Mouse (Mus musculus) G1E (cell line): Measurements from ENCODE around the gene Efna2. TPM values are rescaled to one million over a fixed set of nuclear protein-coding genes. Genes with fewer than 3 reads are reported as not detected.

Source experiments
- ATAC-seq: 2 replicates; pipeline ENCODE4 v1.8.0; 2016; ENCODE audit warnings: mild to moderate bottlenecking; ENCODE audit not compliant: insufficient number of reproducible peaks, poor library complexity, low FRiP score, severe bottlenecking; ENCODE audit errors: extremely low read depth
- DNase-seq: peaks from one replicate; pipeline ENCODE4 v3.0.0; 2012; ENCODE audit warnings: low spot score
- H3K27me3 ChIP-seq: 2 replicates; pipeline ENCODE4 v1.6.1; 2012; ENCODE audit warnings: mild to moderate bottlenecking, low read length, inconsistent platforms; ENCODE audit not compliant: insufficient read depth
- H3K36me3 ChIP-seq: replicated peaks from 2 replicates; pipeline ENCODE3; 2012; ENCODE audit warnings: mild to moderate bottlenecking, inconsistent platforms
- H3K4me1 ChIP-seq: 2 replicates; pipeline ENCODE4 v1.6.1; 2012; ENCODE audit warnings: low read depth, low read length, inconsistent platforms, mixed read lengths; ENCODE audit not compliant: insufficient read depth
- H3K4me3 ChIP-seq: 2 replicates; pipeline ENCODE4 v1.5.1; 2012; ENCODE audit warnings: low read depth, mild to moderate bottlenecking, inconsistent platforms, low read length, moderate library complexity, mixed read lengths
- H3K9me3 ChIP-seq: replicated peaks from 2 replicates; pipeline ENCODE4 v1.6.1; 2012; ENCODE audit warnings: inconsistent platforms
- CTCF ChIP-seq: IDR thresholded peaks from 2 replicates; pipeline ENCODE4 v1.5.1; 2012; ENCODE audit warnings: low read depth, low read length, inconsistent platforms, mixed read lengths
- GATA1 ChIP-seq: IDR thresholded peaks from 2 replicates; pipeline ENCODE4 v1.6.1; 2012; ENCODE audit warnings: borderline replicate concordance, low read length, inconsistent platforms, mixed read lengths
- GATA2 ChIP-seq: IDR thresholded peaks from 2 replicates; pipeline ENCODE4 v1.6.1; 2012; ENCODE audit warnings: low read depth, low read length, inconsistent platforms, borderline replicate concordance
- POLR2AphosphoS5 ChIP-seq: IDR thresholded peaks from 2 replicates; pipeline ENCODE4 v1.6.1; 2012; ENCODE audit warnings: low read depth, low read length, inconsistent platforms; ENCODE audit not compliant: insufficient replicate concordance
- TAL1 ChIP-seq: conservative IDR thresholded peaks from 2 replicates; pipeline ENCODE4 v1.6.1; 2012; ENCODE audit warnings: low read depth, low read length, inconsistent platforms, mixed read lengths
- polyA plus RNA-seq: library from polyadenylated mRNA; stranded (reverse); fragments of >175 nt; gene quantifications from 2 replicates; pipeline ENCODE4 v1.2.3, GENCODE M21; 2012
- total RNA-seq, 2 experiments: library from RNA; stranded (forward) in 1 of 2; stranded (reverse) in 1 of 2; fragments of 200-1000 nt in 1 of 2; fragments of >200 nt in 1 of 2; fragmentation: Nextera tagmentation in 1 of 2; gene quantifications; 2 replicates each; pipeline ENCODE4 v1.2.3; 2014 to 2017

Efna2 gene
- total and polyA plus RNA-seq, 3 experiments = 0.20 TPM; not detected in 2

DNA sequence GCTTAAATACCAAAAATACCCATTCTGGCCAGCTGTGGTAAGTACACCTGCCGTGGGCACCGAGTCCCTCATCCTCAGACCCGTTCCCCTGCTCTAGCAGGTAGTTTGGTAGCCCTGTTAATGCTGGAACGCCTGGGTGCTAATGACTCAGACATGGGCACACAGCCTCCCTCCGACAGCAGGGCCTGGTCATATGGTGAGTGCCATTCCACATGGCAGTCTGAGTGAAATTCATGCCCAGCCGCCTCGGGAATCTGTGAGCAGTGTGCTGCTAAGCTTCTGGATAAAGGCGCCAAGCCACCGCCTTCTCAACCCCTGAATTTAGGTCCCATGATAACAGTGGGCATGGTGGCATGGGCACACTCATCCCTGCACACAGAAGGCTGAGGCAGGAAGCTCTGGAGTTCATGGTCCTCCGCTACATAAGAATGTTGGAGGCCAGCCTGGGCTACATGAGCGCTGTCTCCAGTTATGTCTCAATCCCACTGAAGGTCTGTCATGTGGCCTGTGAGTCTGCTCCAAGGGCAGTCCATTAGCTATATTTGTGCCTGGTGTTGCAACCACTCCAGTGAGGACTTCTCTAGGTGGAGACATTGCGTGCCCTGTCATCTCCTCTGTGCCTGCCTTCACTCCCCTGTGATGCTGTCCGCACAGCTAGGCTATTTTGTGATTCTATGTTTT lies 57.0 kb downstream of the Efna2 start:
- Histone ChIP-seq H3K36me3 (peaks cover 99% of the 10 kb centered on the region), H3K9me3 (no peaks in the 10 kb centered on the region), H3K4me1 (peaks cover 59% of the 10 kb centered on the region), H3K27me3 (no peaks in the 10 kb centered on the region), H3K4me3 (no peak overlapping the region)
- no peak for DNase-seq
- TF ChIP-seq GATA2 (no peak), POLR2AphosphoS5 (no peak), TAL1 (no peak), CTCF (no peak), GATA1 (no peak)
- ATAC-seq = no peak

DNA sequence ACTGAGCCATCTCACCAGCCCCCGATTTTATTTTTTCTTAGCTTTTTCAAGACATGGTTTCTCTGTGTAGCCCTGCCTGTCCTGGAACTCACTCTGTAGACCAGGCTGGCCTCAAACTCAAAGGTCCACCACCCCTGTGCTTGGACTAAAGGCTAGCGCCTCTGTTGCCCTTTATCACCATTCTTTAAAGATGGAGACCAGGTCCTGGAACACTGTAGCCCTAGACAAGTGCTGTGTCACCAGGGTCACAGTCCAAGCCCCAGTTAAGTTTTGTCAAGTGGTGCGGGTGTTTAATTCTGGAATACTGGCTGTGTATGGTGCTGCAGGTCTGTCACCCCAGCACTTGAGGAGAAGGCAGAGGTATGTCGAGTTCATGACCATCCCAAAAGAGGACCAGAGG lies 57.7 kb downstream of the Efna2 start:
- Histone ChIP-seq H3K4me3 (no peak overlapping the region), H3K27me3 (no peaks in the 10 kb centered on the region), H3K36me3 (peaks cover 99% of the 10 kb centered on the region), H3K4me1 (peaks cover 52% of the 10 kb centered on the region), H3K9me3 (no peaks in the 10 kb centered on the region)
- no peak for TF ChIP-seq CTCF
- TF ChIP-seq POLR2AphosphoS5 = no peak
- TF ChIP-seq GATA2 = no peak
- TF ChIP-seq TAL1 = no peak
- TF ChIP-seq GATA1 = no peak
- ATAC-seq (no peak), DNase-seq (no peak)

DNA sequence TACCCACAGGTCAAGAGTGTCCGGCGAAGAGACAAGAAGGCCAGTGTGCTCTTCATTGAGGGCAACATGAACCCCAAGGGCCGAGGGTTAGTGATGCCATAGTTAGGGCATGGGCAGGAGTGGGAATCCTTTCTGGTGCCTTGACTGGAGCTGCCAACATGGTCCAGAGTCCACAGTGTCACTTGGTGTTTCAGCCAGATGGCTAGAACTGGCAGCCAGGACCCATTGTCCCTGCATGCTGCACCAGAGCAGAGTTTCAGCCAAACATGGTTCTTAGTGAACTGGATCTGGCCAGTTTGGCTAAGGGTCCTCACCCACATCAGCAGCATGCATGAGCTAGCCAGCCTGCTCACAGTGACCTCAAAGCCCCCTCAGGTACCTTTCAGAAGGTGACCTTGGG lies 59.0 kb downstream of the Efna2 start:
- no peaks in the 10 kb centered on the region for H3K27me3 ChIP-seq

More for the DNA sequence above, 59.0 kb downstream of the Efna2 start:
- ATAC-seq = no peak
- Histone ChIP-seq H3K4me3 (no peak overlapping the region), H3K36me3 (peaks cover 99% of the 10 kb centered on the region), H3K4me1 (peaks cover 39% of the 10 kb centered on the region), H3K9me3 (no peaks in the 10 kb centered on the region)
- TF ChIP-seq TAL1 = no peak
- TF ChIP-seq CTCF = no peak
- TF ChIP-seq GATA1 = no peak
- TF ChIP-seq POLR2AphosphoS5 = no peak
- TF ChIP-seq GATA2 = no peak
- DNase-seq = no peak

Other genes starting within 250 kb of the Efna2 start
Only the 20 nearest of the 29 such genes appear.
- 56.7 and 59.4 TPM in 2 replicates for gene Arhgap45, start 162.8 kb upstream of the Efna2 start, total RNA-seq (2014; fragmentation: Nextera tagmentation)
- 104 and 113 TPM in 2 replicates for gene Arhgap45, start 162.8 kb upstream of the Efna2 start, total RNA-seq (2017)
- 179 and 186 TPM in 2 replicates for gene Arhgap45, start 162.8 kb upstream of the Efna2 start, polyA plus RNA-seq
- gene Polr2e, start 139.7 kb upstream of the Efna2 start, total RNA-seq (2014; fragmentation: Nextera tagmentation) = 74.3 and 90.2 TPM in 2 replicates
- 54.6 TPM in 2 replicates for gene Polr2e, start 139.7 kb upstream of the Efna2 start, total RNA-seq (2017)
- gene Polr2e, start 139.7 kb upstream of the Efna2 start, polyA plus RNA-seq = 148 and 206 TPM in 2 replicates
- gene Gpx4, start 132.3 kb upstream of the Efna2 start, total RNA-seq (2014; fragmentation: Nextera tagmentation) = 274 and 290 TPM in 2 replicates
- 767 and 808 TPM in 2 replicates for gene Gpx4, start 132.3 kb upstream of the Efna2 start, total RNA-seq (2017)
- gene Gpx4, start 132.3 kb upstream of the Efna2 start, polyA plus RNA-seq = 1,138 and 1,173 TPM in 2 replicates
- gene Sbno2, start 73.9 kb upstream of the Efna2 start, total RNA-seq (2014; fragmentation: Nextera tagmentation) = 24.7 and 34.2 TPM in 2 replicates
- gene Sbno2, start 73.9 kb upstream of the Efna2 start, total RNA-seq (2017) = 18.0 and 18.1 TPM in 2 replicates
- gene Sbno2, start 73.9 kb upstream of the Efna2 start, polyA plus RNA-seq = 34.8 and 37.4 TPM in 2 replicates
- 138 and 172 TPM in 2 replicates for gene Stk11, start 63.7 kb upstream of the Efna2 start, total RNA-seq (2014; fragmentation: Nextera tagmentation)
- 150 and 154 TPM in 2 replicates for gene Stk11, start 63.7 kb upstream of the Efna2 start, total RNA-seq (2017)
- gene Stk11, start 63.7 kb upstream of the Efna2 start, polyA plus RNA-seq = 161 and 170 TPM in 2 replicates
- 248 and 258 TPM in 2 replicates for gene Atp5d, start 40.9 kb upstream of the Efna2 start, total RNA-seq (2014; fragmentation: Nextera tagmentation)
- 81.9 and 82.7 TPM in 2 replicates for gene Atp5d, start 40.9 kb upstream of the Efna2 start, total RNA-seq (2017)
- gene Atp5d, start 40.9 kb upstream of the Efna2 start, polyA plus RNA-seq = 1,539 and 1,678 TPM in 2 replicates
- 67.2 and 74.4 TPM in 2 replicates for gene Cbarp, start 38.6 kb upstream of the Efna2 start, total RNA-seq (2014; fragmentation: Nextera tagmentation)
- 3.7 and 5.5 TPM in 2 replicates for gene Cbarp, start 38.6 kb upstream of the Efna2 start, total RNA-seq (2017)
- 66.6 and 73.9 TPM in 2 replicates for gene Cbarp, start 38.6 kb upstream of the Efna2 start, polyA plus RNA-seq
- gene Midn, start 31.2 kb upstream of the Efna2 start, total RNA-seq (2014; fragmentation: Nextera tagmentation) = 89.8 and 92.3 TPM in 2 replicates
- gene Midn, start 31.2 kb upstream of the Efna2 start, total RNA-seq (2017) = 19.2 and 24.3 TPM in 2 replicates
- gene Midn, start 31.2 kb upstream of the Efna2 start, polyA plus RNA-seq = 295 and 302 TPM in 2 replicates
- gene Cirbp, start 13.5 kb upstream of the Efna2 start, total RNA-seq (2014; fragmentation: Nextera tagmentation) = 18.1 and 21.2 TPM in 2 replicates
- 32.6 and 34.8 TPM in 2 replicates for gene Cirbp, start 13.5 kb upstream of the Efna2 start, total RNA-seq (2017)
- gene Cirbp, start 13.5 kb upstream of the Efna2 start, polyA plus RNA-seq = 41.4 and 45.2 TPM in 2 replicates
- gene 1600002K03Rik, start 6.5 kb upstream of the Efna2 start, total RNA-seq (2014; fragmentation: Nextera tagmentation) = 1.6 TPM in 1 of 2 replicates, not detected in the other
- gene 1600002K03Rik, start 6.5 kb upstream of the Efna2 start, total RNA-seq (2017) = 7.8 and 8.9 TPM in 2 replicates
- gene 1600002K03Rik, start 6.5 kb upstream of the Efna2 start, polyA plus RNA-seq = 4.8 and 5.0 TPM in 2 replicates
- gene Mum1, start 47.0 kb downstream of the Efna2 start, total RNA-seq (2014; fragmentation: Nextera tagmentation) = 10.8 and 16.9 TPM in 2 replicates
- gene Mum1, start 47.0 kb downstream of the Efna2 start, total RNA-seq (2017) = 56.1 and 59.1 TPM in 2 replicates
- 32.3 and 36.2 TPM in 2 replicates for gene Mum1, start 47.0 kb downstream of the Efna2 start, polyA plus RNA-seq
- gene Ndufs7, start 69.6 kb downstream of the Efna2 start, total RNA-seq (2014; fragmentation: Nextera tagmentation) = 246 and 251 TPM in 2 replicates
- 152 and 156 TPM in 2 replicates for gene Ndufs7, start 69.6 kb downstream of the Efna2 start, total RNA-seq (2017)
- 222 and 257 TPM in 2 replicates for gene Ndufs7, start 69.6 kb downstream of the Efna2 start, polyA plus RNA-seq
- not detected in 2 replicates for gene Gamt, start 81.5 kb downstream of the Efna2 start, total RNA-seq (2014; fragmentation: Nextera tagmentation)
- 0.17 TPM in 1 of 2 replicates, not detected in the other for gene Gamt, start 81.5 kb downstream of the Efna2 start, total RNA-seq (2017)
- gene Gamt, start 81.5 kb downstream of the Efna2 start, polyA plus RNA-seq = 0.18 TPM in 1 of 2 replicates, not detected in the other
- gene Dazap1, start 82.0 kb downstream of the Efna2 start, total RNA-seq (2014; fragmentation: Nextera tagmentation) = 191 and 194 TPM in 2 replicates
- 136 and 151 TPM in 2 replicates for gene Dazap1, start 82.0 kb downstream of the Efna2 start, total RNA-seq (2017)
- 533 and 565 TPM in 2 replicates for gene Dazap1, start 82.0 kb downstream of the Efna2 start, polyA plus RNA-seq
- 2,952 and 3,110 TPM in 2 replicates for gene Rps15, start 113.0 kb downstream of the Efna2 start, total RNA-seq (2014; fragmentation: Nextera tagmentation)
- gene Rps15, start 113.0 kb downstream of the Efna2 start, total RNA-seq (2017) = 3,218 and 3,548 TPM in 2 replicates
- 11,196 and 11,583 TPM in 2 replicates for gene Rps15, start 113.0 kb downstream of the Efna2 start, polyA plus RNA-seq
- gene Apc2, start 116.5 kb downstream of the Efna2 start, total RNA-seq (2014; fragmentation: Nextera tagmentation) = 0.10 and 0.23 TPM in 2 replicates
- 0.06 and 0.11 TPM in 2 replicates for gene Apc2, start 116.5 kb downstream of the Efna2 start, total RNA-seq (2017)
- gene Apc2, start 116.5 kb downstream of the Efna2 start, polyA plus RNA-seq = 0.02 and 0.04 TPM in 2 replicates
- gene 2310011J03Rik, start 141.1 kb downstream of the Efna2 start, total RNA-seq (2014; fragmentation: Nextera tagmentation) = 17.2 and 17.6 TPM in 2 replicates
- 27.0 and 31.2 TPM in 2 replicates for gene 2310011J03Rik, start 141.1 kb downstream of the Efna2 start, total RNA-seq (2017)
- 92.5 and 108 TPM in 2 replicates for gene 2310011J03Rik, start 141.1 kb downstream of the Efna2 start, polyA plus RNA-seq
- gene Pcsk4, start 150.0 kb downstream of the Efna2 start, total RNA-seq (2014; fragmentation: Nextera tagmentation) = 4.8 and 6.7 TPM in 2 replicates
- gene Pcsk4, start 150.0 kb downstream of the Efna2 start, total RNA-seq (2017) = 0.87 and 1.1 TPM in 2 replicates
- 12.4 and 14.2 TPM in 2 replicates for gene Pcsk4, start 150.0 kb downstream of the Efna2 start, polyA plus RNA-seq
- gene Reep6, start 150.5 kb downstream of the Efna2 start, total RNA-seq (2014; fragmentation: Nextera tagmentation) = 72.8 and 85.9 TPM in 2 replicates
- 1.0 and 1.3 TPM in 2 replicates for gene Reep6, start 150.5 kb downstream of the Efna2 start, total RNA-seq (2017)
- gene Reep6, start 150.5 kb downstream of the Efna2 start, polyA plus RNA-seq = 49.5 and 65.3 TPM in 2 replicates
- gene Adamtsl5, start 168.9 kb downstream of the Efna2 start, total RNA-seq (2014; fragmentation: Nextera tagmentation) = 16.9 and 17.5 TPM in 2 replicates
- gene Adamtsl5, start 168.9 kb downstream of the Efna2 start, total RNA-seq (2017) = 5.4 and 8.0 TPM in 2 replicates
- gene Adamtsl5, start 168.9 kb downstream of the Efna2 start, polyA plus RNA-seq = 33.4 and 37.9 TPM in 2 replicates